Mouse (Mus musculus) natural killer cell, adult 2 months (primary cell): Measurements from ENCODE around the gene Mrpl28.
A peak's percentile ranks its signal among the peaks of the same experiment; 100 is the strongest.

Experiments
- DNase-seq, 2 experiments: peaks; one replicate each; pipeline ENCODE4 v3.0.0; 2022; ENCODE audit warnings: low spot score in 2 of 2

Gene Mrpl28

DNA sequence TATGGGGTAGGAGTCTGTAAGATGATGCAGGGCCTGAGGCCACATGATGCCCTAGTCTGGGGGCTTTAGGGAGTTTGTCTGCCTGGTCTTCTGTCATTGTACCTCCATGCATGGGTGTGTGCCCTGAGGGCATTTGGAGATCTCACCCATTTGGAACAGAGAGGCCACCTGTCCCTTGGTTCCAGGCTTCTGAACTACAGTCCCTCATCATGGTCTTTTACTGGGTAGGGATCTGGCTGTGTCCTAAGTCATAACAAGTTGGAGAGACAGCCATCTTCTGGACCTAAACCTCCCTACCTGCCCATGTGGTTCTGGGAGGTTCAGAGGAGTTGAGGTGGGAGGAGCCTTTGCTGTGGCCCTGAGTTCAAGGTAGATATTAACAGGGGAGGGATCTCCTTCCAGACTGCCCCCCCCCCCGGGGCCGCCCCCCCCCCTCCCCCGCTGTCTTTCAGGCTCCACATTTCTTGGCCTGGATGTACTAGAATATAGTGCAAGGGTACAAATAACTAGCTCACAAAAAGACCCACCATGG lies 7.3 kb upstream of the Mrpl28 start:
- no peak for DNase-seq

DNA sequence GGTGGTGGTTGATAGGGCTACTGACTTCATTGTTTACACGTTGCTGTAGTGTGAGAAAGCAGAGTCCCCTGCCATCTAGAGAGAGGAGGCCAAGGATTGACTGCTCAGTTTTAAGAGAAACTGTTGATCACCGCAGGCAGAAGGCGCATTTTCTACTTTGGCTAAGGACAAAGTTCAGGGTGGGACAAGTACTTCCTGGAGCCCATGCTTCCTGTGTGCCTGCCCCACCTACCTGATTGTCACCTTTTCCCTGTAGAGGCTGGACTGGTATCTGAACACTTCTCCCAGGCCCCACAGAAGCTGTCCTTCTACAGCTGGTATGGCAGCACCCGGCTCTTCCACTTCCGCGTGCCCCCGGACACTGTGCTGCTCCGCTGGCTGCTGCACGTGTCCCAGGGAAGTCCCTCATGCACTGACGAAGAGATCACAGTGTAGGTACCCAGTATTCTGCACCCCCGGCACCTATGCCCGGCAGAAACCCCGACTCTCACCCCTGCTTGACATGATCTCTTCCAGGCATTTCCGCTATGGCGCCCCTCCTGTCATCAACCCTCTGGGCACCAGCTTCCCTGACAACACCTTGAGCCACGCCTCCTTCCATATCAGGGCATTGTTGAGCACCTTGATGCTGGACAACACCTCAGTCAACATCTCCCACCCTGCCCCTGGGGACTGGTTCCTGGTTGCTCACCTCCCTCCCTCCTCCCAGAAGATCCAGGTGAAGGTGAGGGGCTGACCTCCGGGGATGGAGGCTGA lies 6.6 kb upstream of the Mrpl28 start:
- no peak for DNase-seq

DNA sequence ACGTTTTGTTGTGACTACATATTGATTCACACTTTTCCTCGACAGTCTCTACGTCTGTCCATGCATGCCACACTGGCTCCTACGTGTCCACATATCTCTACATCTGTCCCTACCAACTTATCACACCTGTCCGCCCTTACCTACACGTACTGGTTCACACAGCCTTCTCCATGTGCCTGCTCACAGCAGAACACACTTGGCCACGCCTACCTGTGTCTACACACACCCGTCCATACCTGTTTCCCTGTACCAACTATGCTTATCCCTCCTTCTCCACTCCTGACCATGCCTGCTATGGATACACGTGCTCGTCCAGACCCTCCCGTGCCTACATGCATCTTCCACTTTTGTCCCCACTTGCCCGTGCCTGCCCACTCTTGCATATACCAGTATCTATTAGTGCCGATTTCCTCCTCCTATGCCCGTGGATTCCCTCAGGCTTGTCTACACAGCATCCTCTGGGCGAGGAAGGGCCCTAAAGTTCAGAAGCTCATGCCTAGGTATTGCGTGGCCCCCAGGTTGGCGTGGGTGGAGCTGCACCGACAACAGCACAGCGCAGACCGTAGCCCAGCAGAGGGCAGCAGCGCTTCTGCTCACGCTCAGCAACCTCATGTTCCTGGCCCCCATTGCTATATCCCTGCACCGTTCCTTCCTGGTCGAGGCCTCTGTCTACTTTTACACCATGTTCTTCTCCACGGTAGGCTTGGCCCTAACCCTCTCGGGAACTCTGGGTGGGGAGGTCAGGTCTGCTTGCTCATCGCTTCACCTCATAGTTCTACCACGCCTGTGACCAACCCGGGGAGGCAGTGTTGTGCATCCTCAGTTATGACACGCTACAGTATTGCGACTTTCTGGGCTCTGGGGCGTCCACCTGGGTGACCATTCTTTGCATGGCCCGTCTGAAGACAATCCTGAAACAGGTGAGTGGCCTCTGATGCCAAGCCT lies 3.3 kb upstream of the Mrpl28 start:
- DNase-seq = peak in 1 of 2 experiments; percentile 59

DNA sequence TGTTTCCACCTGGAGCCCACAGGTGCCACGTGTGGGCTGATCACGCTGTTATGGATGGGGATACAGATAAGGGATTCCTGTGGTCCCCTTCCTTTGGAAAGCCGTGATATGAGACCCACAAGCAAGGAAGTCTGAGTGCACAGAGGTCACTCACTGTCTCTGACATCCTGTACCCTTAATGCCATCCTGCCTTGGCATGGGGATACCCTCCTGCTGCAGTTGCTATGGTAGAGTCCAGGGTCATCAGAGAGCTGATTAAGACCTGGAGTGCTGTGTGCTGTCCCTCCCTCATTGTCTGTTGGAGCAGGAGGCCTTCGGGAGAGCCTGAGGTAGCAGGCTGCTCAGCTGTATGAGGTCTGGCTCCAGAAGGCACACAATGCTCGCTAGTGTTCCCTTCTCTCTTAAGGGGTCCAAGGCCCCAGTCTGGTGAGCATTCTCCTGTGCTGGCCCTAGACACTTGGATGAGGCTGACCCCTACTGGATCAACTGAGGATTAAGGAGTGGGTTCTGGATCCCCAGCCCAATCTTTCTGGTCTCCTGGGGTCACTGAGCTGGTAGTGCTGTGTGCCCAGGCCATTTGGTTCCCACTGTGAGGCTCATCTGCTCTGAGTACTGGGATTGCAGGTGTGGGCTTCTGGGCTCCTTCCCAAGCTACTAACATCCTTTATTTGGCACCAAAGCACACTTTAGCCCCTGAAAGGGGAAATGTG lies 714 bp upstream of the Mrpl28 start:
- DNase-seq = no peak

DNA sequence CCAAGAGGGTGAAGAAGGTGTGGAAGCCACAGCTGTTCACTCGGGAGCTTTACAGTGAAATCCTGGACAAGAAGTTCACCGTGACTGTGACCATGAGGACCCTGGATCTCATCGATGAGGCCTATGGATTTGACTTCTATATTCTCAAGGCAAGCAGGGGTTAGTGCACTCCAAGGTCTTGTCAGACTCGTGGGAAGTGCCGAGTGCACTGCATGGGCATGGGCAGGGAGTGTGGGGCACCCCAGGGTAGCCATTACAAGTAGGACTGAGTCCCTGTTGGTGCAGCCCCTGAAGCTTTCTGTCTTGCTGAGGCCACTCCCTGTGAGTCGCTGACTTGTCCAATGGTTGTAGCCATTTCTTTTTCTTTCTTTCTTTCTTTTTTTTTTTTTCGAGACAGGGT lies 1.3 kb downstream of the Mrpl28 start:
- no peak for DNase-seq

DNA sequence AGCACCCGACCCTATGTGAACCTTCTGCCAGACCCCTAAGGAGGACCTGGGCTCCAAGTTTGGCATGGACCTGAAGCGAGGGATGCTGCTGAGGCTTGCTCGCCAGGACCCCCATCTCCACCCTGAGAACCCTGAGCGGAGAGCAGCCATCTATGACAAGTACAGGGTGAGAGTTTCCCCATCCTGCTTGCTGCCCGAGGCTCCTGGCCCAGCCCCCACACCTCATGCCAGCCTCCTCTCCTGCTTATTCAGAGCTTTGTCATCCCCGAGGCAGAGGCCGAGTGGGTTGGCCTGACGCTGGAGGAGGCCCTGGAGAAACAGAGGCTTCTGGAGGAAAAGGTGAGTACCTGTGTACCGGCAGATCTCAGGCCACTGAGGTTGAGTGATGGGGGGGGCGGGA lies 1.9 kb downstream of the Mrpl28 start:
- DNase-seq = no peak

DNA sequence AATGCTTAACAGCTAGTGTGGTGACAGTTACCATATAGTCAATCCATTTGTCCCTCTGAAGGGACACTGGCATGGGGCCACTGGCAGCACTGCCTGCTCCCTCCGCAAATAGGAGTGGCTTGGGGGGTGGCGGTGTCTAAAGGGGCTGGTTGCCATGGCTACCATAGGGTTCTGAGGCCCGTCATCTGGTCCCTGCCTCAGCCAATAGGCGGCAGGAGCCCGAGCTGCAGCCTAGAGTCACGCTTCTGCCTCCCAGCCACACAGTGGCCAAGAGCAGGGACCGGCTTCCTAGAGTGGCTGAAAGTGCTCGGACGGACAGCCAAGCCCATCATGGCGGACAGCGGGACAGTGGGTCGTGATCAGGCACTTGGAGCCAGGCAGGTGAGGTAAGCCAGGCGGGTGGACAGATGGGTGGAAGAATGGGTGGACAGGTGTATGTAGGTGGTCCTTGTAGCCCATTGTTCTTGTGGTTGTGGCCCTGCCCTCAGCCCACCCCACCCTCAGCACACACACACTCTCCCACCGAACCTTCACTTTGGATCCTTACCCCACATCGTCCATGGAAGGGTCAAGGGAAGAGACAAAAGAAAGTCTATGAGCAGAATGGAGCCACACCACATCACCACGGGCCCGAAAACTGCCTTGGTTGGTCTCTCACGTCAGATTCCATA lies 7.9 kb downstream of the Mrpl28 start:
- no peak for DNase-seq

DNA sequence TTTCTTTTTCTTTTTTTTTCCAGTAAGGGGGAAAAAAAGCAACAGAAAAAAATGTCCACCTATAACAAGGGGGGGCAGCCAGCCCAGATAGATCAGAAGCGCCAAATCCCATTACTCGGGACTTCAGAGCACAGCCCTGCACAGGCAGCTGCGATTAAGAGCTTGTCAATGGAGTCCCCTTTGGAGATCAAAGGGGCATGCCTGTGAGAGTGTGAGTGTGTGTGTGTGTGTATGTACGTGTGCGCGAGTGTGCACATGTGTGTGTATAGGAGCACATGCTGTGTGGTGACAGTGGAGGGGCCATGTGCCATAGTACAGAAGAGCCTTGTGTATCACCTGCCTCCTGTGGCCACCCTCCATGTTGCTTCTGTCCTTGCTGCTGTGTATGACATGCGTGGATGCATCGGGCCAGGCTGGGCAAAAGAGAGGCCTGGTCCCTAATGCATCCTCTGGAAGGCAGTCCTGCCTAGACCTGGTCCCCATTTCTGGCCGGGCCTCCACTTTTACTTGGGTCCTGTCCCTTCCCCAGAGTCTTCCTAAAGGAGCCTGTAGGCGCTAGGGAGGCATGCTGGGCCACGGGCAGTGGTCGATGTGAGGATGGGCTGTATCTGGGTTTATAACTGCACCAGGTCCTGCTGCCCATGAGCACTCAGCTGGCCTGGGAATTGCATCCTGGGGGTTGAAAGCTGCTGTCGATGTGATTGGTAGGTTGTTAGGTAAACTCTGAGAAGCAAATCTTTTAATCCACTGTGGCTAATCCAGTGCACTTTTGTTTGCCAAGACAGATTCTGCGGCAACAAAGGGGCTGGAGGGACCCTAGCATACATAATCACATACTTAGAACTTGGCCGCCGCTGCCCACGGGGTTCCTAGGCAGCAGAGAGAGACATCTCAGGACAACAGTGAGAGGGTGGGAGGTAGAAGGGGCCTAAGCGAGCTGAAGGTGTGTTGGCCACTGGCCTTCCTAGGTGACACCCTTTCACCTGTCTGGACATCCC lies 8.9 kb downstream of the Mrpl28 start:
- DNase-seq = no peak

DNA sequence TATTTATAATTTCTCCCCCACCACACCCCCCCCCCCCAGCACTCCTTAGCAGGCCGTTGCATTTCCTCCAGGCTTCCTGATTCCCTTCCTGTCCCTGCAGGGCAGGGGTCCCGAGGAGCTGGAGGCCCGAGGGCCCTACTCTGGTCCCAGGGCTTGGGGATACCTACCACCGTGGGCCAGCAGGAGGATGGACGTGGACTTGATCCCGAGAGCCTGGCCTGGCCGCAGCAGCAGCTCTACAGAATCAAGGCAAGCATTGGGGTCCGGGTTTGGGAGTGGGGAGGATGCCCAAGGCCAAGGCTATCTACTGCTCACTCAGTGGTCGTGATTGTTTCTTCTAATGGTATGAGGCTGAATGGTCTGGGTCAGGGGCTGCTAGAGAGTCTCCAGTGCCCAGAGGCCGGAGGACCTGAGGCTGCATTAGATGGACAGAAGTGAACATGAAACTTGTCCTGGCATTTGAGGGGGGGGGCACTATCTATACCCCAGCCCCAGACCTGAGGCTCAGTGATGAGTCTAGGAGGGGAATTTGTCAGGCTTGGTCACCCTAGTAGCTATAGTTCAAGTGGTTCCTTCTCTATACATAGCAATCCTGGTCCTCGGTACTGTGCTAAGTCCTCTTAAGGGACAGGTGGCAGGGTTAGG lies 13.9 kb downstream of the Mrpl28 start:
- no peak for DNase-seq

DNA sequence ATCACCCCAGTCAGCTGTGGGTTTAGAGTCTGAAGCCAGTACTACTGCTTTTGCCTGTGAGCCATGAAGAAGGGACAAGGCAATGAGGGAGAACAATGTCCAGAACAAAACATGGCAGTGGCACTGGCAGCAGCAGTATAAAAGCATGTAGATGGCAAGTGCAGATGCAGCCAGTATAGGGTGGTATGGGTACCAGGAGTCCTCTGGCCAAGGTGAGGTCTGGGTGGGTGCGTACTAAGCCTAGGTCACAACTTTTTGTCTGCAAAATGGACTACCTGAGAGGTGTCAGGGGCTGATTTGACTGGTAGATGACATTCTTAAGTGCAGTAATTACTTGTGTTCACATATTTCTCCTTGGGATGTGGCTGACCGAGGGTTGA lies 14.4 kb downstream of the Mrpl28 start:
- DNase-seq = no peak

DNA sequence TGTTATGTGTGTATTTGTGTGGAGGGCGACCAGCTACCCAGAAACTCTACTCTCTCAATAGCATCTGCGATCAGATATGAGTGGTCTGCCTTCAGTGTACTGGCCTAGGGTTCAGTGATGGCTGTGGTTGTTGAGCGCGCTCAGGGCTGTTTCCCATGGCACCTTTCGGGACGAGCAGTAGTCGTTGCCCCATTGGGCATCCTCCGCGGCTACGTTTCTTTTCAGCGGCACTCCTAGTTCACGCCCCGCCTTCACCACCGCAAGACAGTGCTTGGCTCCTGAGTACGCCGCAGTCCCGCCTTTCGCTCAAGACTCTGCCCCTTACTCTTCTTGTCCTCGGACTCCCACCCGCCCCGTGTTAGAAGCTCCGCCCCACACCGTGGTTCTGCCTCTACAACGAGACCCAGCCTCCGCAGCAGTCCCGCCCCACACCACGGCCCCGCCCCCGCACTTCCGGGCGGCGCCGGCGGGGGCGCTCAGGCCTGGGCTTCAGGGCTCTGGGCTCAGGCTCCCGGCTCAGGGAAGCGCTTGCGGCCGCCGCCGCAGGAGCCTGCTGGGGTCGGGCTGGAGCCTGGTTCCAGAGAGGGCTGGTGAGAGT lies 15.0 kb downstream of the Mrpl28 start, which contains the start of gene Axin1:
TSS of gene Axin1 (plus strand) at position 450 of the 598 bp plus-strand sequence.
- peak; percentile 92 to 94 for DNase-seq

DNA sequence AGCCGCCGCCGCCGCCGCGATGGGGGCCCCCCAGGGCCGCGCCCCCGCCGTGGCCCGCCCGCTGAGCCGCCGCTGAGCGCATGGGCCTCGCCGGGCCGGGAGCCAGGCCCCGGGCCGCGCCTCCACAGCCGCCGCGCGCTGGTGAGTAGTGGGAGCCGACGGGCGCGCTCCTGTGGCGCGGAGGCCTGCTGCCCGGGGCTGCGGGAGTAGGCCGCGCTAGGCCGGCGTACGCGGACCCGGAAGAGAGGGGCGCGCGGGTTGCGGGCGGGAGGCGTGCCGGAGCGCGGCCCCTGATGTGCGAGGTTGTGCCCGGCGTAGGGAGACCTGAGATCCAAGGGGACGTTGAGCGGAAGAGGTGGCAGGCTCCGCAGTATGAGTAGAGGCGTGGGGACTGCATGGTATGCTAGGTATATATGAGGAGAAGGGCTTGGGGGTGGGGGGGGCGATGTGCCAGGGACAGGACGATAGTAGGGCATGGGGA lies 15.6 kb downstream of the Mrpl28 start:
- DNase-seq = no peak

DNA sequence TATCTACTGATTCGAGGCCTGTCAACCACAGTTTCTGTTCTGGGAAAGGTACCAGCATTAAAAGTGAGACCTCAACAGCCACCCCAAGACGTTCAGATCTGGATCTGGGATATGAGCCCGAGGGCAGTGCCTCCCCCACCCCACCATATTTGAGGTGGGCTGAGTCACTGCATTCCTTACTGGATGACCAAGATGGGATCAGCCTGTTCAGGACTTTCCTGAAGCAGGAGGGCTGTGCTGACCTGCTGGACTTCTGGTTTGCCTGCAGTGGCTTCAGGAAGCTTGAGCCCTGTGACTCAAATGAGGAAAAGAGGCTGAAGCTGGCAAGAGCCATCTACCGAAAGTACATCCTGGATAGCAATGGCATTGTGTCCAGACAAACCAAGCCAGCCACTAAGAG lies 19.5 kb downstream of the Mrpl28 start:
- no peak for DNase-seq

DNA sequence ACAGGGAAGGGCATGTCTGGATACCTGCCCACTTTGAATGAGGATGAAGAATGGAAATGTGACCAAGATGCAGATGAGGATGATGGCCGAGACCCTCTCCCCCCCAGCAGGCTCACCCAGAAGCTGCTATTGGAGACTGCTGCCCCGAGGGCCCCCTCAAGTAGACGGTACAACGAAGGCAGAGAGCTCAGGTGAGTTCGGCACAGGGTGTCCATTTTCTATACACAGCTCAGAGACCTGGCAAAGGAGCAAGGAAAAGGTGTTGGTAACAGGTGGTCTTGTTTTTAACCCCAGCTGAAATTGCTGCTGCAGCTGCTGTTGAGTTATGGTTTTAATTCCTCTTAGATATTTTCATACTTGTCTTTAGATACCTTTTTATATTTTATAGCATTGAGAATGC lies 20.1 kb downstream of the Mrpl28 start:
- DNase-seq = no peak

DNA sequence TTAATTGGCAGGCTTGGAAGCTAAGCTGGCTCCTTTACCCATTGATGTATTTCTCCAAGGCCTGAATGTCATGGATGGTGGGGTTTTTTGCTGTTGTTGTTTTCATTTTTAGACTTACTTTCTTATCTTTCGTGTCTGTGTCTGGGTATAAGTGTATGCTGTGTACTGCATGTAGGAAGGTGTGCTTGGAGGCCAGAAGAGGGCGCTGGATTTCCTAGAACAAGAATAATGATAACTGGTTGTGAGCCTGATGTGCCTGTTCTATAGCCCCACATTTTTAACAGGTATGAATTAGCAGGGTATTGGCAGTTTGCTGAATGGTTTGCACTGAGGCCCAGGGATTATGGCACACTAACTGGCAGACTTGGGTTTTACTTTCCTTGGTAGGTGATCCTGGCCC lies 25.8 kb downstream of the Mrpl28 start:
- DNase-seq = no peak

DNA sequence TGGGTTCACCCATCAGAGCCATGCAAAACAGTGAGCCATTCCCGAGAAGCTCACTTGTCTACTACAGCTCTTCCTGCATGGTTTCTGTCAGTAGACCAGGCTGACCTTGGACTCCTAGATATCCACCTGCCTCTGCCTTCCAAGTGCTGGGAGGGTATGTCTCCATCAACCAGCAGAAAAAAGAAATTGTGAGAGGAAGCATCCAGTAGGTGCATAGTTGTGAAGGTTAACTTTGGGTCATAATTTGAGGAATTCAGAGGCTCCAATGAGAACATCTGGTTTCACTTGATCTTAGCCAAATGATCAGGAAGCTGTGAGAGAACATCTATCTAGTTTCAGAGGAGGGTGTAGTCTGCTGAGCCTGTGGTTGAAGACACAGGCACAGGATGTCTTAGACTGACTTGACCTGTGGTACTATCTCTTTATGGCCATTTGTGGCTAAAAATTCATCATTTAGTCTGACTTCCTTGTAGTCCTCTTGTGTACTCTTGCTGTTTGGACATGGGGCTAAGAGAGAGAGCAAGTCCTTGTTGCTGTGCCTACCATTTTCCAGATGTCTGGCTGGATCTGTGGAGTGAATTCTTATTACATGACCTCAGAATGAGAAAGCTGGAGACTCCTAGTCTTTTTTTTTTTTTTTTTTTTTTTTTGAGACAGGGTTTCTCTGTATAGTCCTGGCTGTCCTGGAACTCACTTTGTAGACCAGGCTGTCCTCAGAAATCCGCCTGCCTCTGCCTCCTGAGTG lies 28.8 kb downstream of the Mrpl28 start:
- DNase-seq = no peak

DNA sequence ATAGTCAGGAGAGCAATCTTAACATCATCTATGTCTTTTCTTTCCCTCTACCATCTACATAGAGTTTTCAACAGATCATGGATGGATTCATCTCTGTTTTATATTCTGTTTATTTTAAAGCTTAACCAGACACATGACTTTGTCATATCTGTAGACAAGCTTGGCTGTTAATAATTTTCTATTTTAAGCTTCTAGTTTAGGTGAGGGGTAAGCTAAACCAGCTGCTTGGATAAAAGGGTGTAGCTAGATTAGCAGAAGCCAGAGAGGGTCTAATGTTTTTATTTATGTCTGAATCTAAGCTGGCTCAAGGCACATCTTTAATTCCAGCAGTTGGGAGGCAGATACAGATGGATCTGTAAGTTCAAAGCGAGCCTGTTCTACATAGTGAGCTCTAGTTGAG lies 39.4 kb downstream of the Mrpl28 start:
- no peak for DNase-seq

DNA sequence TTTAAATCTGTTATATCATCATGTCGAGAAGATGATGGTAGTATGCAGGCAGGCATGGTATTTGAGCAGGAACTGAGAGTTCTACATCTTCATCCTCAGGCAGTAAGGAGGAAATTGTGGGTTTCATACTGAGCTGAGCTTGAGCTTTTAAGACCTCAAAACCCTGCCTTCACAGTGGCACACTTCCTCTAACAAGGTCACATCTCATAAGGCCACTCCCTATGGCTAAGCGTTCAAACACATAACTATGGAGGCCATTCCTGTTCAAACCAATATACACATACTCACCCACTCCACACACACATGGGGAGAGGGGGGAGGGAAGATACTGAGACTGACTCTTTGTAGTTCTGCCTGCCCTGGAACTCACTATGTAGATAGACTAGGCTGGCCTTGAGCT lies 44.7 kb downstream of the Mrpl28 start:
- DNase-seq = peak; percentile 54 to 70
